Mouse (Mus musculus) ES-E14 (cell line): ENCODE data around the gene Hoxb5.

Source experiments
- CHD2 ChIP-seq: IDR thresholded peaks from 2 replicates; pipeline ENCODE4 v1.6.1; 2014; ENCODE audit warnings: mild to moderate bottlenecking, low read depth, low read length, inconsistent platforms
- HCFC1 ChIP-seq: IDR thresholded peaks from 2 replicates; pipeline ENCODE4 v1.6.1; 2012; ENCODE audit warnings: low read length, inconsistent platforms, borderline replicate concordance; ENCODE audit not compliant: insufficient read depth
- MAFK ChIP-seq: IDR thresholded peaks from 2 replicates; pipeline ENCODE4 v1.6.1; 2014; ENCODE audit warnings: mild to moderate bottlenecking, low read depth, low read length, inconsistent platforms; ENCODE audit not compliant: insufficient read depth
- ZC3H11A ChIP-seq: IDR thresholded peaks from 2 replicates; pipeline ENCODE4 v1.6.1; 2012; ENCODE audit warnings: low read depth, mild to moderate bottlenecking, inconsistent platforms, low read length, borderline replicate concordance
- ZNF384 ChIP-seq: IDR thresholded peaks from 2 replicates; pipeline ENCODE4 v1.6.1; 2012; ENCODE audit warnings: low read depth, low read length, inconsistent platforms

DNA sequence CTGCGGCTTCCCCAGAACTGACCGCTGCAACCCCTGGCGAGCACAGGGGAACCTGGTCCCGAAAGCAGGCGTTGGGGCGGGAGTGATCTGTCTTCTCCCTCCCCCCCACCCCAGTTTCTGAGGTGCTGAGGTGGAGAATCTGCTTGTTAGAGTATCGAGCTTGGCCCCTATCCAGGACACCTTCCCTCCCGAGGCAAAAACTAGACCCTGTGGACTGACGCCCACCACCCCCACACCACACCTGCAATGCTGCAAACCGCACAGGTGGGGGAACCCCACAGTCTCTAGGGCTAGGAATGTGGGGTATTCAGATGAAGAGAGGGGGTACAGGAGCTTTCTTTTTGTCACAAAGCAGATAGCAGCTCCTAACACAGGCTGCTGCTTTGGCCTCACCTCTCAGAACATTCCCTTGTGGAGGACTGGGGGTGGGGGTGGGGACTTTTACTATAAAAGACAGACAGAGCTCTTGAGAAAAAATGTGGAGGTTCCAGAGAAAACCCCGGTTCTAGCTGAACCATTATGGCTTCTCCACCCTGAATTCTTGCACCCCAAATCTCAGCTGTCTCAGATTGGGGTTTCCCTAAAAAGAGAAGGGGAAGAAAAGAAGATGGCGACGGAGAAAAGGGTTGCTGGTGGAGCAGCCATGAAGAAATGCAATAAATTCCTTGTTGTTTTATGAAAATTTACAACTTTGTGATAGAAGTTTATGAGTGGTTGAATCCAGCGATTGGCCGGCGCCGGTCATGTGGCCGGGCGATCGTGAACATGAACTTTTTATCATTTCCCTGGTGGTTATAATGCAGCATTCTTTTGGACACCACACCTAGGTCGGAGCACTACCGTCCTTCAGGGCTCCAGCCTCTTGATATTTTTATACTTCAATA, 11.2 kb upstream of the Hoxb5 start, which contains the start of gene Hoxb6:
- no peak for TF ChIP-seq CHD2
- no peak for TF ChIP-seq ZC3H11A
- no peak for TF ChIP-seq ZNF384
- TF ChIP-seq MAFK = no peak
- no peak for TF ChIP-seq HCFC1
